Mouse (Mus musculus) hindbrain, embryonic 11.5 days (tissue): ENCODE results near the gene Bola2. TPM values are rescaled to one million over a fixed set of nuclear protein-coding genes. Genes with fewer than 3 reads are reported as not detected.

ENCODE experiments used
- ATAC-seq: fragments of 200-750 bp; cut with Nextera tagmentation; 2 replicates; pipeline ENCODE4 v1.8.0; 2017; ENCODE audit warnings: mild to moderate bottlenecking, moderate TSS enrichment, moderate library complexity; ENCODE audit not compliant: low FRiP score
- DNase-seq: peaks from one replicate; pipeline ENCODE4 v3.0.0-alpha.2; 2015; ENCODE audit warnings: low spot score
- H3K27ac ChIP-seq: fragments of 300-500 bp; sonication (generic); 2 replicates; pipeline ENCODE4 v1.5.1; 2014; ENCODE audit warnings: mild to moderate bottlenecking, low read depth, low read length
- H3K27me3 ChIP-seq: fragments of 300-500 bp; sonication (generic); 2 replicates; pipeline ENCODE4 v1.6.1; 2014; ENCODE audit warnings: mild to moderate bottlenecking, low read length, moderate library complexity, mixed read lengths; ENCODE audit not compliant: control insufficient read depth, insufficient read depth
- H3K36me3 ChIP-seq: fragments of 300-500 bp; sonication (generic); 2 replicates; pipeline ENCODE4 v1.6.1; 2014; ENCODE audit warnings: mild to moderate bottlenecking, low read length, moderate library complexity, mixed read lengths; ENCODE audit not compliant: control insufficient read depth, insufficient read depth
- H3K4me1 ChIP-seq: fragments of 300-500 bp; sonication (generic); replicated peaks from 2 replicates; pipeline ENCODE4 v1.6.1; 2014; ENCODE audit warnings: low read length, mixed read lengths; ENCODE audit not compliant: control insufficient read depth, insufficient read depth
- H3K4me2 ChIP-seq: fragments of 300-500 bp; sonication (generic); replicated peaks from 2 replicates; pipeline ENCODE4 v1.6.1; 2014; ENCODE audit warnings: mild to moderate bottlenecking, low read depth, low read length
- H3K4me3 ChIP-seq: fragments of 300-500 bp; sonication (generic); 2 replicates; pipeline ENCODE4 v1.5.1; 2014; ENCODE audit warnings: low read depth, low read length
- H3K9ac ChIP-seq: fragments of 300-500 bp; sonication (generic); 2 replicates; pipeline ENCODE4 v1.6.1; 2014; ENCODE audit warnings: low read depth, low read length
- H3K9me3 ChIP-seq: fragments of 300-500 bp; sonication (generic); 2 replicates; pipeline ENCODE4 v1.6.1; 2016; ENCODE audit warnings: low read length; ENCODE audit not compliant: control insufficient read depth
- WGBS: fragments of 180-500 bp; shearing (Covaris S2); extraction: QIAGEN DNeasy Blood & Tissue Kit; methylation state at CpG from one replicate; pipeline ENCODE4 v1.1.7; 2014; 5-methylcytosine and 5-hydroxymethylcytosine counted together
- polyA plus RNA-seq: library from polyadenylated mRNA; unstranded; fragments of >200 nt; fragmentation: Nextera tagmentation; extraction: Ambion mirVana; gene quantifications from 2 replicates; pipeline ENCODE4 v1.2.1, GENCODE M21; 2014

Bola2 gene
- polyA plus RNA-seq, 1 experiment from 2014 or later, result 164 TPM

DNA sequence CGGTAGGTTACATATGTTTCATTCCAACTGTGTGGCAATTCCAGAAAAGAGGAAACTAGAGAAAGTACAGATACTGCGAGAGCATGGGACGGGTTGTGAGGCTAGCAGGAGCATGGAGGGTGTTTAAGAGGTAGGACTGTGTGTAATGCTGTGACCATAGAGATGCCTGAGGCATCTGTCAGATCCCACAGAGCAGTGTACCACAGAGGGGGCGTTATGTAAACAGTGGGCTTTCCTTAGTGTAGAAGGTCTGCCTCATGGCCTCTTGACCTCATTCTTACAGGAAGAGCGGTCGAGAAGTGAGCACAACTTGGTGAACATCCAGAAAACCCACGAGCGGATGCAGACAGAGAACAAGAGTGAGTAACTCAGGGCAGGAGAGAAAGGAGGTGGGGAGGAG is 31.6 kb upstream of the Bola2 start:
- Histone ChIP-seq H3K9me3 (no peaks in the 10 kb centered on the region), H3K4me3 (no peak overlapping the region), H3K4me1 (no peaks in the 10 kb centered on the region), H3K9ac (no peak overlapping the region), H3K27ac (no peak overlapping the region), H3K4me2 (no peak overlapping the region), H3K27me3 (no peaks in the 10 kb centered on the region), H3K36me3 (no peaks in the 10 kb centered on the region)
- ATAC-seq (no peak), DNase-seq (no peak)
- WGBS, result 56% methylated on average over 8 of the region's 8 CpGs

- H3K4me2 ChIP-seq, result no peak overlapping the region
- H3K27me3 ChIP-seq, result no peaks in the 10 kb centered on the region
- no peak for DNase-seq
- H3K36me3 ChIP-seq, result no peaks in the 10 kb centered on the region
- no peaks in the 10 kb centered on the region for H3K4me1 ChIP-seq
- no peak overlapping the region for H3K27ac ChIP-seq
- 95% methylated on average over 3 of the region's 3 CpGs for WGBS
- ATAC-seq, result no peak
- no peak overlapping the region for H3K4me3 ChIP-seq
- no peaks in the 10 kb centered on the region for H3K9me3 ChIP-seq
- H3K9ac ChIP-seq, result no peak overlapping the region
Measured at GRCm38 (mm10) chr7:126665269-126665668, 29.9 kb upstream of the Bola2 start.

- no peak for ATAC-seq
Measured at GRCm38 (mm10) chr7:126667495-126668090, 27.6 kb upstream of the Bola2 start.

GRCm38 (mm10) chr7:126668452-126668851 is 26.7 kb upstream of the Bola2 start:
- Histone ChIP-seq H3K4me1 (no peaks in the 10 kb centered on the region), H3K9me3 (no peaks in the 10 kb centered on the region), H3K4me3 (no peak overlapping the region), H3K27ac (no peak overlapping the region), H3K4me2 (no peak overlapping the region), H3K27me3 (no peaks in the 10 kb centered on the region), H3K9ac (no peak overlapping the region), H3K36me3 (no peaks in the 10 kb centered on the region)
- ATAC-seq (no peak), DNase-seq (no peak)
- 86% methylated on average over 5 of the region's 5 CpGs for WGBS

More at GRCm38 (mm10) chr7:126667495-126668090, 27.6 kb upstream of the Bola2 start:
- Histone ChIP-seq H3K4me3 (no peak overlapping the region), H3K9me3 (no peaks in the 10 kb centered on the region), H3K4me1 (no peaks in the 10 kb centered on the region), H3K9ac (no peak overlapping the region), H3K27me3 (no peaks in the 10 kb centered on the region), H3K36me3 (no peaks in the 10 kb centered on the region), H3K4me2 (no peak overlapping the region), H3K27ac (no peak overlapping the region)
- DNase-seq, result no peak
- 88% methylated on average over 9 of the region's 9 CpGs for WGBS

GRCm38 (mm10) chr7:126670152-126670551 is 25.0 kb upstream of the Bola2 start:
- no peak overlapping the region for H3K27ac ChIP-seq
- no peak for ATAC-seq
- no peak overlapping the region for H3K4me3 ChIP-seq
- H3K36me3 ChIP-seq, result no peaks in the 10 kb centered on the region
- H3K9ac ChIP-seq, result no peak overlapping the region
- no peaks in the 10 kb centered on the region for H3K9me3 ChIP-seq
- DNase-seq, result no peak
- H3K4me1 ChIP-seq, result no peaks in the 10 kb centered on the region
- no peak overlapping the region for H3K4me2 ChIP-seq
- H3K27me3 ChIP-seq, result no peaks in the 10 kb centered on the region
- WGBS, result 99% methylated on average over 3 of the region's 3 CpGs

DNA sequence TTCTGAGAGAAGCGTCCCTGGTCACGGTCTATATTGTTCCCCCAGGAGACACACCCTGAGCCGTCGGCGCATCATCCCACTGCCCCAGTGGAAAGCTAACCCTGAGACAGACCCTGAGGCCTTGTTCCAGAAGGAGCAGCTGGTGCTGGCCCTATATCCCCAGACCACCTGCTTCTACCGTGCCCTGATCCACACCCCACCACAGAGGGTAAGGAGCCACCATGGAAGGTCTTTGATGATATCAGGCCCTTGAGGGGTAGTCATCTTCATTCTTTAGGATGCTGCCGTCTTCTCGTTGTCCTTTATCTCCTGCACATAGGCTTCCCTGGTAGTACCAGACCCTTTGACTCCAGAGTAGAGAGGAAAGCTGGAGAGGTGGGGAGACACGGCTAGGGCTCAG is 23.1 kb upstream of the Bola2 start:
- no peaks in the 10 kb centered on the region for H3K36me3 ChIP-seq
- H3K9me3 ChIP-seq, result no peaks in the 10 kb centered on the region
- no peak overlapping the region for H3K27ac ChIP-seq
- H3K27me3 ChIP-seq, result no peaks in the 10 kb centered on the region
- H3K4me1 ChIP-seq, result no peaks in the 10 kb centered on the region
- H3K9ac ChIP-seq, result no peak overlapping the region
- WGBS, result 94% methylated on average over 9 of the region's 9 CpGs
- DNase-seq (no peak), ATAC-seq (no peak)
- H3K4me3 ChIP-seq, result no peak overlapping the region
- no peak overlapping the region for H3K4me2 ChIP-seq

DNA sequence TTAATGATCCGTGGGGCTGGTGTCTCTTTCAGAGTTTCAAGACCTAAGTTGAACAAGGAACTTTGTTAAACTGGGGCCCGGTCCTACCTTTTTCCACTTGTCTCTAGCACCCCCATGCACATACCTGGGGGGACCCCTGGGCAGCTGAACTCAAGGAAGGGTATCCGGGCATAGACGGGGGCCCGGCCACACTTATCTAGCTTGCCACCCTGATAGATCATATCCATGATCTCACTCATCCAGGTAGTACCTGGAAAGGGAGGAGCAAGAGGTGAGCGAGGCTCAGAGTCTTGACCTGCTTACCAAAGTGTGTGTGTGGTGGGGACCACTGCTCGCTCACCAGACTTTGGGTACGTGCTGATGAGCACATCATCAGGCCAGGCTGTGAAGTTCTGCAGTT is 20.1 kb upstream of the Bola2 start:
- H3K36me3 ChIP-seq, result no peaks in the 10 kb centered on the region
- ATAC-seq (no peak), DNase-seq (no peak)
- WGBS, result 94% methylated on average over 8 of the region's 8 CpGs
- no peak overlapping the region for H3K4me2 ChIP-seq
- H3K27me3 ChIP-seq, result no peaks in the 10 kb centered on the region
- no peak overlapping the region for H3K4me3 ChIP-seq
- no peaks in the 10 kb centered on the region for H3K4me1 ChIP-seq
- H3K9ac ChIP-seq, result no peak overlapping the region
- H3K9me3 ChIP-seq, result no peaks in the 10 kb centered on the region
- no peak overlapping the region for H3K27ac ChIP-seq

DNA sequence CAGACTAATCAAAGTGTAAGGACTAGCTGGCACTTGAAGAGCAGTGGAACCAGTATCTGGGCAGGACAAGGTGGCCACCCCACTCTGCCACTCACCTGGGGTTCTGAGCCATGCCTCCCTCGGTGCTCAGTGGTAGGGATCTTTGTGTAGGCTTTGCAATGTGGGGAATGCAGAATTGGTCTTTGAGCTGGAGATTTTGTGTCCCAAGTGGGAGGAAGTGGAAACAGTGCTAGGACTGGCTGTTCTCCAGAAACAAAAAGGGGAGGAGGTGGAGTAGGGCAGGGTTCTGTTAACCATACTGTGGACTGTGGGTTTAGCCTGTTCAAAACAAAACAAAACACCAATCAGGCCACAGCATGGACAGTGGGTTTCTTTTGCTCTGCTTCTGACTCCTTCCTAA is 19.0 kb upstream of the Bola2 start, which contains the start of gene Sult1a1:
TSS of gene Sult1a1 (minus strand) at position 226 of the 400 bp plus-strand sequence.
- no peak for ATAC-seq
- Histone ChIP-seq H3K9me3 (no peaks in the 10 kb centered on the region), H3K4me2 (no peak within 1 kb of the TSS), H3K4me3 (no peak within 1 kb of the TSS), H3K9ac (no peak within 1 kb of the TSS), H3K36me3 (no peaks in the 10 kb centered on the region), H3K27ac (no peak within 1 kb of the TSS), H3K27me3 (no peaks in the 10 kb centered on the region), H3K4me1 (no peaks in the 10 kb centered on the region)
- WGBS, result 92% methylated on average over 1 of the region's 1 CpGs
- no peak for DNase-seq

DNA sequence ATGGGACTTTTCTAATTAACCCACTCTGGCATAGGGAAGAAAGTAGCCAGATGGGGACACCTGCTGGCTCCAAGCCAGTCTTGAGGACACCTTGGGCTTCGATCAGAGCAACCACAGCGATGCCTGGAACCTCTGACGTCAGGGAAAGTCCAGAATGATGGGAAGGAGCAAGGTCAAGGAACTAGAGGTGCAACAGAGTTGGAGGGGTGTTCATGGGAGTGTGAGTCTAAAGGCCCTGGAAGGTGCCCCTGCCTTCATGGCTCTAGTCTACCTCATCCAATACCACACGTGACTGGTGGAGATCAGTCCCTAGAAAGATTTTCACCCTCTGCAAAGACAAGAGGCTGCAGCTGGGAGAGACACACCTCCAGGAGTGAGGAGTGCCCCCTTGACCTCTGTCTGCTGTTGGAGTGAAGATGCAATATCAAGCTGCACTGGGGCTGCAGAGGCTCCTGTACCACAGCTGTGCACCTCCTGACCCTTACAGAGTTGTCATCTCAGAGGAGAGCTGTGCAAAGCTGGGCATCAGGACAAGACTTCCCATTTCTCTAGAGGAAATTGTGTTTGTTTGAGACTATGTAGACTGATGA is 18.5 kb upstream of the Bola2 start:
- H3K4me1 ChIP-seq, result no peaks in the 10 kb centered on the region
- H3K4me2 ChIP-seq, result no peak overlapping the region
- no peak for ATAC-seq
- H3K36me3 ChIP-seq, result no peaks in the 10 kb centered on the region
- 83% methylated on average over 4 of the region's 4 CpGs for WGBS
- DNase-seq, result no peak
- no peak overlapping the region for H3K4me3 ChIP-seq
- no peaks in the 10 kb centered on the region for H3K27me3 ChIP-seq
- no peak overlapping the region for H3K27ac ChIP-seq
- H3K9ac ChIP-seq, result no peak overlapping the region
- no peaks in the 10 kb centered on the region for H3K9me3 ChIP-seq
